Mouse (Mus musculus) hindbrain, embryonic 12.5 days (tissue): ENCODE results near the gene Chrna7. TPM values are rescaled to one million over a fixed set of nuclear protein-coding genes. Genes with fewer than 3 reads are reported as not detected.
A peak's percentile ranks its signal among the peaks of the same experiment; 100 is the strongest.

Experiments used
- ATAC-seq: fragments of 200-750 bp; cut with Nextera tagmentation; 2 replicates; pipeline ENCODE4 v1.8.0; 2017; ENCODE audit warnings: moderate TSS enrichment; ENCODE audit not compliant: low FRiP score
- H3K27ac ChIP-seq: fragments of 300-500 bp; sonication (generic); 2 replicates; pipeline ENCODE4 v1.5.1; 2016; ENCODE audit warnings: mild to moderate bottlenecking
- H3K27me3 ChIP-seq: fragments of 300-500 bp; sonication (generic); 2 replicates; pipeline ENCODE4 v1.6.1; 2016; ENCODE audit warnings: mild to moderate bottlenecking
- H3K36me3 ChIP-seq: fragments of 300-500 bp; sonication (generic); 2 replicates; pipeline ENCODE4 v1.6.1; 2016; ENCODE audit warnings: mild to moderate bottlenecking
- H3K4me1 ChIP-seq: fragments of 300-500 bp; sonication (generic); 2 replicates; pipeline ENCODE4 v1.6.1; 2016
- H3K4me2 ChIP-seq: fragments of 300-500 bp; sonication (generic); replicated peaks from 2 replicates; pipeline ENCODE4 v1.6.1; 2016; ENCODE audit warnings: mild to moderate bottlenecking
- H3K4me3 ChIP-seq: fragments of 300-500 bp; sonication (generic); 2 replicates; pipeline ENCODE4 v1.5.1; 2016; ENCODE audit warnings: mild to moderate bottlenecking
- H3K9ac ChIP-seq: fragments of 300-500 bp; sonication (generic); 2 replicates; pipeline ENCODE4 v1.6.1; 2016; ENCODE audit warnings: mild to moderate bottlenecking, moderate library complexity
- H3K9me3 ChIP-seq: fragments of 300-500 bp; sonication (generic); replicated peaks from 2 replicates; pipeline ENCODE4 v1.6.1; 2016; ENCODE audit warnings: mild to moderate bottlenecking
- WGBS: fragments of 180-500 bp; shearing (Covaris S2); methylation state at CpG from one replicate; pipeline ENCODE4 v1.1.7; 2016; 5-methylcytosine and 5-hydroxymethylcytosine counted together
- polyA plus RNA-seq: library from polyadenylated mRNA; unstranded; fragments of >200 nt; fragmentation: Nextera tagmentation; extraction: Ambion mirVana; gene quantifications from 2 replicates; pipeline ENCODE4 v1.2.1, GENCODE M21; 2016

The Chrna7 gene
- polyA plus RNA-seq = 6.9 and 8.6 TPM in 2 replicates

DNA sequence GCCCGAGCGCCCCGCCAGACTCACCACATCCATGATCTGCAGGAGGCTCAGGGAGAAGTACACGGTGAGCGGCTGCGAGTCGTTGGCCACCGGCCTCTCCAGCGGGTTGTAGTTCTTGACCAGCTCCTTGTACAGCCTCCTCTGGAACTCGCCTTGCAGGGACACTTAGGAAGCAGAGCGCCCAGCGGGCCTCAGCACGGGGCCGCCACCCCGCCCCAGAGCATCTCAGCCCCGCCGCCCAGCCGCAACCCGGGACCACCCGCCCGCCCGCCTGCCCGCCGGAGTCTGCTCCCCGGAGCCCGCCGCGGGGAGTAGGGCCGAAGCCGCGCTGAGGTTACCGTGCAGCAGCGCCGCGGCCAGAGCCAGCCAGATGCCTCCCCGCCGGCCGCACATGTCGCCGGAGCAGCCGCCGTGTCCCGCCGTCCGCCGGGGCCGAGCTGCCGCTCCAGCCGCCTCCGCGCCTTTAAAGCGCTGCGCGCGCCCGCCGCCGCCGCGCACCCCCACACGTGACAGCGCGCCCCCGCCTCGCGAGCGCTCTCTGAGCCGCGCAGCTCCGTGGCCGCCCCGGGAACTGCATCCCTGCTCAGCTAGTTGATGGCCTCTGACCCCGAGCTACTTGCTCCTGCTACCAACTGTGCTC, at the start of gene Chrna7:
Chrna7 (minus strand) TSS at position 486 of the 640 bp plus-strand sequence.
- Histone ChIP-seq H3K36me3 (no peaks in the 10 kb centered on the region), H3K4me3 (peak within 1 kb of the TSS; percentile 84), H3K27me3 (peaks cover 10% of the 10 kb centered on the region; the same call in 1 of the 2 replicates), H3K4me1 (peaks cover 7% of the 10 kb centered on the region), H3K4me2 (peak within 1 kb of the TSS; percentile 89), H3K9ac (peak within 1 kb of the TSS; percentile 81), H3K9me3 (no peaks in the 10 kb centered on the region), H3K27ac (peak within 1 kb of the TSS; percentile 67; the same call in 1 of the 2 replicates)
- WGBS = under 1% methylated on average over 60 of the region's 73 CpGs
- ATAC-seq = peak; percentile 95

DNA sequence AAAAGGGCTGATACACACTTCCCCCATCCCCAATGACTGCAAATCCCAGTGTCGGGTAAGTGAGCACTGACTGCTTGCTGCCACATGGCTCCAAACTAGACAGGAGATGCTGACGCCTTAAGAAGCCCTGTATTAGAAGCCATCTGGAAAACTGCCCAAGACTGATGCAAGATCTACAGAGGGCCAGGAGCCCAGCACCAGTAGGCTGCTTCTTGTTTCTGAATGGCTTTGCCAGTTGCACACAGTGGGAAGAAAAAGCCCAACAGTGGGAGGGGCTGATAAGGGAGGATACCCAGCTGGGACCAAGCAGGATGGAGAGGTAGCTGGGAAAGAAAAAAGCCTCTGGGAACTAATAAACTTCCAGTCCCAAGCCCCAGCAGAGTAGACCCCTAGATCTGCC, 37.0 kb upstream of the Chrna7 start:
- no peak overlapping the region for H3K27ac ChIP-seq
- no peak overlapping the region for H3K4me2 ChIP-seq
- no peaks in the 10 kb centered on the region for H3K27me3 ChIP-seq
- H3K4me1 ChIP-seq = no peaks in the 10 kb centered on the region
- ATAC-seq = no peak
- H3K36me3 ChIP-seq = no peaks in the 10 kb centered on the region
- H3K9ac ChIP-seq = no peak overlapping the region
- H3K4me3 ChIP-seq = no peak overlapping the region
- H3K9me3 ChIP-seq = no peaks in the 10 kb centered on the region
- WGBS = 74% methylated on average over 2 of the region's 2 CpGs

DNA sequence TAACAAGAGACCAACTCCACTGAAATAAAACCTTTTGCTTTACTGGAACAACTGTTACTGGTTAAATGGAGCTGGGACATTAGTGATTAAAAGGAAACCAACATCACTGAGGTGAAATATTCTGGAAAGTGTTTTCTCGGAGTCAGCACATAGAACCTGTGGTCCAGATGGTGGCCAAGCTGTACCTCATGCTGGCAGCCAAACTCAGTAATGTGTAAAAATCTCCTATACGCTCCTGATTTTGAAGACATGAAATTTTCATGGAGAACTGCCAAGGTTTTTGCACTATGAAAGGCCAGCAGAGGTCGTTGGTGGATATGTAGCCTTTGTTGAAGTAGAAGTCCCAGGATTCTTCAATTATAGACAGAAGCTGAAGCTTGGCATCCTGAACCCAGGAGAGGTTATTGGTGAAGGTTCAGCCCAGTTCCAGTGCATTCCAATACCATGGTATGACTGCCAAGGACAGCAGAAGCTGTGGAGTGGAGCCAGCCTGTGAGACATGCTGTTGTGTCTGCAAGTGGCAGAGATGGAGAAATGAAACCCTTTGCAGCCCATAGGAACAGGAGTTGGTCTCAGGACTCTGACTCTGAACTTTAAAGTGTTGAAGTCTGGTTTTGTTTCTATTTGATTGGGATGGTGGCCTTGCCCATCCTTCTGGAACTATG, 25.6 kb upstream of the Chrna7 start:
- ATAC-seq = no peak
- Histone ChIP-seq H3K4me2 (no peak overlapping the region), H3K27ac (no peak overlapping the region), H3K9me3 (no peaks in the 10 kb centered on the region), H3K27me3 (no peaks in the 10 kb centered on the region), H3K36me3 (no peaks in the 10 kb centered on the region), H3K9ac (no peak overlapping the region), H3K4me1 (no peaks in the 10 kb centered on the region), H3K4me3 (no peak overlapping the region)
- 83% methylated on average over 3 of the region's 3 CpGs for WGBS

DNA sequence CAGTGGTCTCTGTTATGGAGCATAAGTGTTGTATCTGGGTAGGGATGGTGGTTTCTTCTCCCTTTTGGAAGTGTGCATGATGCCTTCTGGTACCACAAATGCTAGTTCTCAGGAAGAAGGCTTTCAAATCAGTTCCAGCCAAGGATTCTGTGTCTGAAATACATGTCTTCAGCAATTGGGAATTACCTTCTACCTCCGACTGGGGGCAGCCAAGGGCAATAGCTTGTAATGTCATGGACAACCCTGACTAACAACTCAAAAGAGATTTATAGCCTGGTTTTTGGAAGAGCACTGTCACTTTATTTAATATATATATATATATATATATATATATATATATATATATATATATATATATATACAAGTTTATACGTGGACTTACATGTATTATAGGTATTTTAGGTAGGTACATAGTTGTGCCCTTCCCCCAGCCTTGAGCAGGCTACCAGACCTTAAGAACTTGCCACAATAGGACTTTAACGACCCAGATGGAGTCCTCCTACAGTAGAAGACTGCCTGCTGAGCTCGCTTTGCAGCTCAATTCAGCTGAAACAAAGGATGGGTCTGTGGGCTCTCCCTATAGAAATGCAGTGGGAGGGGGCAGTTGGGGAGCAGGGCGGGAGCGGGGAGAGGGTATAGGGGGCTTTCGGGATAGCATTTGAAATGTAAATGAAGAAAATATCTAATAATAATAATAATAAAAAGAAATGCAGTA, 12.9 kb upstream of the Chrna7 start:
- 22% methylated on average over 7 of the region's 7 CpGs for WGBS
- H3K4me2 ChIP-seq = no peak overlapping the region
- no peaks in the 10 kb centered on the region for H3K27me3 ChIP-seq
- H3K4me1 ChIP-seq = no peaks in the 10 kb centered on the region
- H3K9me3 ChIP-seq = no peaks in the 10 kb centered on the region
- H3K36me3 ChIP-seq = no peaks in the 10 kb centered on the region
- H3K27ac ChIP-seq = no peak overlapping the region
- no peak overlapping the region for H3K9ac ChIP-seq
- no peak overlapping the region for H3K4me3 ChIP-seq
- ATAC-seq = no peak

DNA sequence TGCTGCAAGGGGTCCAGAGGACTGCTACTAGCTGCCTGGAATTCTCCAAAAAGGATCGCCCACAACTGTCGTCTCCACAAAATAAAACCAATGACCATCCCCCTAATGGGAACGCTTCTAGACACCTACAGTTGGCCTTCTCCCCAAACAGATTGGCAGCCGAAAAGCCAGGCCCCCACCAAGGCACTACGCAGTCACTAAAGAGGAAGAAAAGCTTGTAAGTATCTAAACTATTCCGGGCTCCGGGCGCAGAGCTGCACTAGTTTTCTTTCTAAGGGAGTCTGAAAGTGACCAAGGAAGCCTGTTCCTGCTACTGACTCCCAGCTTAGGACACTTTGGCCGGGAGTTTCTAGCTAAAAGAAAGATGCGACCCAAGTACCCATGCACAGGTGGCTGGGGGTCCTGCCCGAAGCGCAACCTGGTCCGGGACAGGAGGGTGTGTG, 707 bp downstream of the Chrna7 start:
- Histone ChIP-seq H3K27ac (no peak overlapping the region; the same call in 1 of the 2 replicates), H3K4me1 (peaks cover 7% of the 10 kb centered on the region), H3K36me3 (no peaks in the 10 kb centered on the region), H3K27me3 (peaks cover 10% of the 10 kb centered on the region; the same call in 1 of the 2 replicates), H3K4me3 (peak overlapping the region; percentile 84), H3K9me3 (no peaks in the 10 kb centered on the region), H3K4me2 (peak overlapping the region; percentile 89), H3K9ac (peak overlapping the region; percentile 81)
- 2% methylated on average over 13 of the region's 13 CpGs for WGBS
- ATAC-seq = peak; percentile 38; the same call in 1 of the 2 replicates

DNA sequence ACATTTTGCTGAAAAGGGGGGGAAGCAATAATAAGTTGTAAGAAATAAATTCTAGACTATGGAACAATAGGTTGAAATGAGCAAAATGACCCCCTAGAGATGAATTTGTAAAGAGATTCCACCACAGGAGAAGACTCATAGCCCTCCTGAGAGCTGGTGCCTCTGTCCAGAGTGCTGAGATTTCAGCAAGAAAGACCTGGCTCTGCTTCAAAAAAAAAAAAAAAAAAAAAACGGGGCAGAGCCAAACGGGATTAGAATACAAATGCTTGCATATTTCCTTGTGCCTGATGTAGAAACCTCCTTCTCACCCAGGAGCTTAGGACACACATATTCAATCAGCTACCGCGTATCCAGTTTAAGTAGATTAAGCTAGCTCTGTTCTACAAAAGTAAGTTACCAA, 2.9 kb downstream of the Chrna7 start:
- Histone ChIP-seq H3K4me1 (peaks cover 7% of the 10 kb centered on the region), H3K36me3 (no peaks in the 10 kb centered on the region), H3K4me3 (no peak overlapping the region), H3K9me3 (no peaks in the 10 kb centered on the region), H3K27me3 (peaks cover 10% of the 10 kb centered on the region; the same call in 1 of the 2 replicates), H3K27ac (no peak overlapping the region), H3K9ac (no peak overlapping the region), H3K4me2 (no peak overlapping the region)
- WGBS = 27% methylated on average over 4 of the region's 4 CpGs
- ATAC-seq = no peak

DNA sequence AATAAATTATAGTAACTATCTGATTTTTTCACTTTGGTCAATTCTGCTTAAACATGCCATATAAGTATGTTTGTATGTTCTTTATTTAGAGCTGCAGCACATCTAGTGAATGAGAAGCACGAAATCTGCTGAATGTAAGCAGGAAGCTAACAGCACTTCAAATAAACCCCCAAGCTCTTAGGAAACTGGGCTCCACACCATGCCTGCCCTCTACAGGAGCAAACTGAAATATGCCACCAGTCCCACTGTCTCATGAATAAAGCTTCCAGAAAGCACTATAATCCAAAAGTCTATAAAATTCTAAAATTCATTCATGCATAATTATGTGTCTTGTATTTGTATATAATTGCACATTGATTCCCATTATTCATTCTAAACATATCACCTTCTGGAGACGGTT, 5.2 kb downstream of the Chrna7 start:
- Histone ChIP-seq H3K27me3 (peaks cover 10% of the 10 kb centered on the region; the same call in 1 of the 2 replicates), H3K4me1 (peaks cover 7% of the 10 kb centered on the region), H3K27ac (no peak overlapping the region), H3K36me3 (no peaks in the 10 kb centered on the region), H3K4me2 (no peak overlapping the region), H3K4me3 (no peak overlapping the region), H3K9me3 (no peaks in the 10 kb centered on the region), H3K9ac (no peak overlapping the region)
- 62% methylated on average over 2 of the region's 2 CpGs for WGBS
- no peak for ATAC-seq

DNA sequence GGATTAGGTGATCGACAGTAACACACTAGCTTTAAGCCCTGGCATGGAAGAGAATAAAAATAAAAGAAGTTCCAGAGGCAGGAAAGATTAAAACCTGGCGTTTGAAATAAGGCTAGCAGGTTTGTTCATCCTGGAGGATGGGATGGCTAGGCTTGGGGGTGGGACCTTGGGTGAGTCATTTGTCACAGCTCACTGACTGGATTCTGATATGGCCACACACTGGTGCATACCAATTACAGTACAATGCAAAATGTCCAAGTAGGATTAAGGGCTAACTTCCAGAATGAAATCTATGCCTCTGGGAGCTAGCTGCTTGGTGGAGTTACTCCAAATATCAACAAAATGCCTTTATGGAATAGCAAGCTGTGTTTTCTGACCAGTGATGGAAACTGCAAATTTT, 16.8 kb downstream of the Chrna7 start:
- ATAC-seq = no peak
- Histone ChIP-seq H3K9me3 (no peaks in the 10 kb centered on the region), H3K27ac (no peak overlapping the region), H3K4me1 (no peaks in the 10 kb centered on the region; the same call in 1 of the 2 replicates), H3K36me3 (no peaks in the 10 kb centered on the region), H3K9ac (no peak overlapping the region), H3K4me3 (no peak overlapping the region), H3K27me3 (no peaks in the 10 kb centered on the region), H3K4me2 (no peak overlapping the region)
- WGBS = 81% methylated on average over 2 of the region's 2 CpGs

DNA sequence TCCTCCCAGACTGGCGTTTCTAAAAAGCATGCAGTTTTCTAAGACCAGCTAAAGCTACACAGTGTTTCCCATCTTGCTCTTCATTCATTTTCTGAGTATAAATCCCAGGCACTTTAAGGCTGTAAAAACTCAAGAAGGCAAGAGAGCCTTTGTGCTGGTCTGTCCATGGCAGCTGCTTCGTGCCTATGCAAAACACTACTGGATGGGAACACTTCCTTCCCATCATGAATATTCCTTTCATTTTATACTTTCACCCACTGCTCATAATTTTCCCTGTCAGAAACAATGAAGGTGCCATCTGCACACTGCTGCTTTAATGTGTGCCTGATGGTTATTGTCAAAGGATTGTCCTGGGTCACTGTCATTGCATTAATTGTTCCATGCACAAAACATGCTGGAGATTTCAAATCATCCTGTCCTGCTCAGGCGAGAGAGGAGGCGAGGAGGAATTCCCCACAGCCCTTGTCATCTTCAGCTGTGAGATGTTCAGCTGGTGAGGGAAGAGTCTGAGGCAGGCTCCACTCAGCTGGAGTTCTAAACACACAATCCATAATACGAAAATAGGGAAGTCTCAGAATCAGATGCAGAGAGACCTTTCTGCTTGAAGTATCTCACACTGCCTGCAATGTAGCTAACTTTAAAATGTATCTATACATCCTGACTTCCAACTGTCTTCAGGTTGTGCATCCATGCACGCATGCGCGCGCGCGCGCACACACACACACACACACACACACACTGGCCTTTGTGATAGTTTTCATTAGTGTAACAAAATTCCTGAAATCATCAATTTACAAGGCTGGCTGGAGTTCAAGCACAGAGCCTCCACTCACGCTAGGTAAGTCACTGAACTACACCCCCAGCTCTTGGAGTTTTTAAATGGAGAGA, 22.5 kb downstream of the Chrna7 start:
- no peak overlapping the region for H3K4me2 ChIP-seq
- no peaks in the 10 kb centered on the region for H3K36me3 ChIP-seq
- WGBS = 74% methylated on average over 13 of the region's 13 CpGs
- no peak overlapping the region for H3K4me3 ChIP-seq
- H3K9me3 ChIP-seq = no peaks in the 10 kb centered on the region
- no peaks in the 10 kb centered on the region for H3K27me3 ChIP-seq
- H3K27ac ChIP-seq = peak overlapping the region; percentile 67
- no peak overlapping the region for H3K9ac ChIP-seq
- H3K4me1 ChIP-seq = peaks cover 7% of the 10 kb centered on the region; the same call in 1 of the 2 replicates
- ATAC-seq = peak; percentile 82

DNA sequence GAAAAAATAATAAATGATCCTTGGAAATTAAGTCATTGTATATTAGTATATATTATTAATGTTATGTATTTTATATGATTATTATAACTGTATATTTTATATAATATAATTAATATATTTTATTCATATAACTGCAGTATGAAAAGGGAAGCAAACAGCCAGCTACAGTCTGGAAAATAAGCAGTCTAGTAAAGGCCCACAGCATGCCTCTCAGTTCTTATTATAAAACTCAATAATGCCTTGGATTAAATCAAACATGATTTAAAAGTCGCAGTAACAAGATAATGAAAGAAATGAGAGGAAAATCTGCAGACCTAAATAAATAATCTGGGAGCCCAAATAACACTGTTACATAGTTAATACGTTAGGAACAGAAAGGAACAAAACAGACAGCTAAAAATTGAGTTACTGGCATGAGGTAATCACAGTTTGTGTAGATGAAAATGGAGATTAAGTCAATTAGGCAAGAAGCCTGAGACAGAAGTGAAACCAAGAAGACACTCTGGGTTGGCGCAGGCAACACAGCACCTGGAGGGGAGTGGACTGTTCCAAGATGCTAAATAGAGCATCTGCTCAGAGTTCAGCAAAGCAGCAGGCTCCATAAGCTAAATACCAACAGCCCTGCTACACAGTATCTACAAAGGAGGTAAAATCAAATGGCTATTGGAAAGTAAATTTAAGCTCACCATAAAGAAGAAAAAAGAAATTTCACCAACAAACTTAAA, 42.1 kb downstream of the Chrna7 start:
- ATAC-seq = no peak
- H3K36me3 ChIP-seq = no peaks in the 10 kb centered on the region
- no peak overlapping the region for H3K9ac ChIP-seq
- H3K27me3 ChIP-seq = no peaks in the 10 kb centered on the region
- H3K4me2 ChIP-seq = no peak overlapping the region
- no peaks in the 10 kb centered on the region for H3K9me3 ChIP-seq
- WGBS = 82% methylated on average over 3 of the region's 3 CpGs
- no peak overlapping the region for H3K27ac ChIP-seq
- no peaks in the 10 kb centered on the region for H3K4me1 ChIP-seq
- no peak overlapping the region for H3K4me3 ChIP-seq

DNA sequence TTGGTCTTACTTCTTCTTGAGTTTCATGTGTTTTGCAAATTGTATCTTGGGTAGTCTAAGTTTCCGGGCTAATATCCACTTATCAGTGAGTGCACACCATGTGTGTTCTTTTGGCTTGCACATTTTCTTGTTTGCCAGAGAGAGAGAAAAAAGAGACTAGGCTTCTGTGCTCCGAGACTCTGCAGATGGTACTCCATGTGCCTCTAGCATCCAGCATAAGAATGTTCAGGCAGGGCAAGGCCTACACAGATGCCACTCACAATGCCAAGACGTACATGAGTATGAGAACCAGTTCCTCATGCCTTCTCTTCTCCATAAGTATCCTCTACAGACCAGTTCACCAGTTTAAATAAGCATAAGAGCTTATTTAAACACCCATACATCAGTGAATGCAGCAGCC, 47.8 kb downstream of the Chrna7 start:
- no peak for ATAC-seq
- WGBS = 88% methylated on average over 3 of the region's 3 CpGs
- no peaks in the 10 kb centered on the region for H3K27me3 ChIP-seq
- 0 out of 2 replicates have a peak, but pooled peaks cover 2% of the 10 kb centered on the region for H3K4me1 ChIP-seq
- H3K9me3 ChIP-seq = no peaks in the 10 kb centered on the region
- no peak overlapping the region for H3K4me2 ChIP-seq
- no peak overlapping the region for H3K27ac ChIP-seq
- H3K36me3 ChIP-seq = no peaks in the 10 kb centered on the region
- H3K4me3 ChIP-seq = no peak overlapping the region
- no peak overlapping the region for H3K9ac ChIP-seq
